Mouse (Mus musculus): ENCODE results near the gene Sp3. TPM values are rescaled to one million over a fixed set of nuclear protein-coding genes. Genes with fewer than 3 reads are reported as not detected.
A peak's percentile ranks its signal among the peaks of the same experiment; 100 is the strongest.

Sp3 gene
- total RNA-seq, 2 experiments from 2014 or later, result 68.4 to 72.5 TPM

GRCm38 (mm10) chr2:72984806-72985205, 4.6 kb upstream of the Sp3 start:
- no peak for DNase-seq (ENCODE audit: low spot score in 2 of 2)
- no peak for TF ChIP-seq CTCF (conservative IDR thresholded peaks at IDR 0.05)

GRCm38 (mm10) chr2:72983211-72983610, 3.0 kb upstream of the Sp3 start:
- Histone ChIP-seq H3K4me3 (no peak overlapping the region), H3K27ac (no peak overlapping the region)
- TF ChIP-seq CTCF (conservative IDR thresholded peaks at IDR 0.05), result no peak
- DNase-seq (ENCODE audit: low spot score in 2 of 2), result no peak

More at GRCm38 (mm10) chr2:72984806-72985205, 4.6 kb upstream of the Sp3 start:
- no peak overlapping the region for H3K4me3 ChIP-seq
- no peak overlapping the region for H3K27ac ChIP-seq

- H3K4me3 ChIP-seq, result no peak overlapping the region
- DNase-seq (ENCODE audit: low spot score in 2 of 2), result no peak
- TF ChIP-seq CTCF (conservative IDR thresholded peaks at IDR 0.05), result no peak
These were observed 2.0 kb upstream of the Sp3 start for GRCm38 (mm10) chr2:72982110-72982785.

GRCm38 (mm10) chr2:72981441-72982109, 1.3 kb upstream of the Sp3 start:
- DNase-seq (ENCODE audit: low spot score in 2 of 2), result no peak
- Histone ChIP-seq H3K27ac (peak overlapping the region; percentile 100), H3K4me3 (peak overlapping the region; percentile 97)
- no peak for TF ChIP-seq CTCF (conservative IDR thresholded peaks at IDR 0.05)

More at GRCm38 (mm10) chr2:72982110-72982785, 2.0 kb upstream of the Sp3 start:
- no peak overlapping the region for H3K27ac ChIP-seq

- Histone ChIP-seq H3K27ac (peak overlapping the region; percentile 100), H3K4me3 (peak overlapping the region; percentile 97)
- no peak for DNase-seq (ENCODE audit: low spot score in 2 of 2)
- TF ChIP-seq CTCF (conservative IDR thresholded peaks at IDR 0.05), result no peak
These were observed 802 bp upstream of the Sp3 start for GRCm38 (mm10) chr2:72981075-72981420.

GRCm38 (mm10) chr2:72979659-72980071, 581 bp downstream of the Sp3 start:
- H3K27ac ChIP-seq, result peak overlapping the region; percentile 100
- peak overlapping the region; percentile 97 for H3K4me3 ChIP-seq
- peak; percentile 76 to 82 for DNase-seq (ENCODE audit: low spot score in 2 of 2)
- TF ChIP-seq CTCF (conservative IDR thresholded peaks at IDR 0.05), result no peak

- no peak for TF ChIP-seq CTCF (conservative IDR thresholded peaks at IDR 0.05)
- DNase-seq (ENCODE audit: low spot score in 2 of 2), result peak; percentile 75 to 80
- Histone ChIP-seq H3K27ac (peak overlapping the region; percentile 100), H3K4me3 (peak overlapping the region; percentile 97)
These were observed 1.2 kb downstream of the Sp3 start for GRCm38 (mm10) chr2:72978901-72979658.

- Histone ChIP-seq H3K27ac (peak overlapping the region; percentile 100), H3K4me3 (peak overlapping the region; percentile 97)
- TF ChIP-seq CTCF (conservative IDR thresholded peaks at IDR 0.05), result peak; percentile 75
- DNase-seq (ENCODE audit: low spot score in 2 of 2), result peak; percentile 13 to 16
These were observed 1.8 kb downstream of the Sp3 start for GRCm38 (mm10) chr2:72978473-72978872.

GRCm38 (mm10) chr2:72977272-72977671, 3.0 kb downstream of the Sp3 start:
- no peak overlapping the region for H3K27ac ChIP-seq
- no peak for DNase-seq (ENCODE audit: low spot score in 2 of 2)
- TF ChIP-seq CTCF (conservative IDR thresholded peaks at IDR 0.05), result no peak
- peak overlapping the region; percentile 97; the same call in 1 of the 2 replicates for H3K4me3 ChIP-seq

- no peak for TF ChIP-seq CTCF (conservative IDR thresholded peaks at IDR 0.05)
- Histone ChIP-seq H3K4me3 (no peak overlapping the region), H3K27ac (no peak overlapping the region)
- no peak for DNase-seq (ENCODE audit: low spot score in 2 of 2)
These were observed 4.2 kb downstream of the Sp3 start for GRCm38 (mm10) chr2:72976036-72976435.

- no peak for DNase-seq (ENCODE audit: low spot score in 2 of 2)
- Histone ChIP-seq H3K27ac (no peak overlapping the region), H3K4me3 (no peak overlapping the region)
- no peak for TF ChIP-seq CTCF (conservative IDR thresholded peaks at IDR 0.05)
These were observed 9.4 kb downstream of the Sp3 start for GRCm38 (mm10) chr2:72970831-72971230.

- no peak overlapping the region for H3K4me3 ChIP-seq
- no peak overlapping the region for H3K27ac ChIP-seq
- 0 out of 2 replicates have a peak, but pooled peaks have one; percentile 13 for TF ChIP-seq CTCF (conservative IDR thresholded peaks at IDR 0.05)
- no peak for DNase-seq (ENCODE audit: low spot score in 2 of 2)
These were observed 9.9 kb downstream of the Sp3 start for GRCm38 (mm10) chr2:72970302-72970701.

- no peak overlapping the region for H3K27ac ChIP-seq
- no peak for DNase-seq (ENCODE audit: low spot score in 2 of 2)
- TF ChIP-seq CTCF (conservative IDR thresholded peaks at IDR 0.05), result no peak
- H3K4me3 ChIP-seq, result no peak overlapping the region
These were observed 11.7 kb downstream of the Sp3 start for GRCm38 (mm10) chr2:72968536-72968935.
